In genomic region chr8:70158069-70158853, GRCm38 (mm10) we compare ENCODE assay signal across 8 mouse cellular contexts. TPM values are rescaled to one million over a fixed set of nuclear protein-coding genes. Genes with fewer than 3 reads are reported as not detected.
A peak's percentile ranks its signal among the peaks of the same experiment; 100 is the strongest.
DNase-seq lines count a peak whose midpoint lies in the region; ATAC-seq and TF ChIP-seq lines count a peak whose summit lies in the region.

No protein-coding gene starts in this region.

- peak overlapping the region; percentile 65; the same call in 1 of the 2 replicates for H3K9ac ChIP-seq in heart, embryonic 11.5 days (ENCODE audit: low read depth, low read length)
- peak overlapping the region; percentile 53 for H3K9ac ChIP-seq in kidney, embryonic 15.5 days
- H3K9ac ChIP-seq in liver, postnatal 0 days (replicated peaks) = peak overlapping the region; percentile 47; the same call in 1 of the 2 replicates
- H3K9ac ChIP-seq in neural tube, embryonic 14.5 days (replicated peaks; ENCODE audit: low read depth, low read length) = peak overlapping the region; percentile 56

- H3K9me3 ChIP-seq in heart, embryonic 11.5 days (replicated peaks; ENCODE audit: control insufficient read depth, low read length) = no peaks in the 10 kb centered on the region
- no peaks in the 10 kb centered on the region for H3K9me3 ChIP-seq in kidney, embryonic 15.5 days (replicated peaks)
- no peaks in the 10 kb centered on the region for H3K9me3 ChIP-seq in liver, postnatal 0 days (ENCODE audit: low read length)
- no peaks in the 10 kb centered on the region for H3K9me3 ChIP-seq in neural tube, embryonic 14.5 days (ENCODE audit: control insufficient read depth, low read length)

- peak; percentile 84 for ATAC-seq in heart, embryonic 11.5 days (replicated peaks; ENCODE audit: insufficient number of reproducible peaks, low FRiP score, low TSS enrichment)
- peak; percentile 91 for ATAC-seq in kidney, embryonic 15.5 days (replicated peaks; ENCODE audit: low FRiP score)
- peak; percentile 83 for ATAC-seq in liver, postnatal 0 days
- peak; percentile 94 for ATAC-seq in neural tube, embryonic 14.5 days (ENCODE audit: low read depth)

- H3K4me2 ChIP-seq in heart, embryonic 11.5 days = peak overlapping the region; percentile 72
- peak overlapping the region; percentile 93 for H3K4me2 ChIP-seq in kidney, embryonic 15.5 days
- H3K4me2 ChIP-seq in liver, postnatal 0 days (ENCODE audit: low read depth, low read length) = peak overlapping the region; percentile 85
- peak overlapping the region; percentile 64 for H3K4me2 ChIP-seq in neural tube, embryonic 14.5 days (ENCODE audit: low read depth, low read length)

- no peak for TF ChIP-seq EP300 in liver, postnatal 0 days (IDR thresholded peaks at IDR 0.05; ENCODE audit: low read depth)

- H3K27me3 ChIP-seq in heart, embryonic 11.5 days (ENCODE audit: control insufficient read depth, insufficient read depth, low read length) = peaks cover 21% of the 10 kb centered on the region
- H3K27me3 ChIP-seq in kidney, embryonic 15.5 days = peaks cover 18% of the 10 kb centered on the region
- H3K27me3 ChIP-seq in liver, postnatal 0 days (ENCODE audit: insufficient read depth, low read length) = no peaks in the 10 kb centered on the region
- H3K27me3 ChIP-seq in neural tube, embryonic 14.5 days (ENCODE audit: control insufficient read depth, insufficient read depth, low read length) = no peaks in the 10 kb centered on the region
- no peaks in the 10 kb centered on the region for H3K27me3 ChIP-seq in testis, adult 2 months (ENCODE audit: control insufficient read depth, insufficient read depth, low read length)

- WGBS in heart, embryonic 11.5 days (ENCODE audit: insufficient replicate concordance) = 10% methylated on average over 40 of the region's 40 CpGs
- 13% methylated on average over 40 of the region's 40 CpGs for WGBS in kidney, embryonic 15.5 days
- 7% methylated on average over 40 of the region's 40 CpGs for WGBS in liver, postnatal 0 days (ENCODE audit: insufficient replicate concordance)
- WGBS in neural tube, embryonic 14.5 days = 18% methylated on average over 35 of the region's 40 CpGs

- H3K4me1 ChIP-seq in embryonic fibroblast, embryonic 13.5 days (ENCODE audit: control insufficient read depth, insufficient read depth, low read length) = no peaks in the 10 kb centered on the region
- peaks cover 4% of the 10 kb centered on the region; the same call in 1 of the 2 replicates for H3K4me1 ChIP-seq in heart, embryonic 11.5 days (ENCODE audit: control insufficient read depth, insufficient read depth, low read length)
- peaks cover 9% of the 10 kb centered on the region for H3K4me1 ChIP-seq in kidney, embryonic 15.5 days
- H3K4me1 ChIP-seq in liver, postnatal 0 days (ENCODE audit: insufficient read depth) = peaks cover 14% of the 10 kb centered on the region
- H3K4me1 ChIP-seq in neural tube, embryonic 14.5 days (ENCODE audit: control insufficient read depth, insufficient read depth, low read length) = no peaks in the 10 kb centered on the region
- H3K4me1 ChIP-seq in testis, adult 2 months (ENCODE audit: control insufficient read depth, insufficient read depth, low read length) = peaks cover 5% of the 10 kb centered on the region

- no peak for TF ChIP-seq POLR2A in embryonic fibroblast, embryonic 13.5 days (IDR thresholded peaks at IDR 0.05; ENCODE audit: low read depth, low read length)
- TF ChIP-seq POLR2A in testis, adult 2 months (IDR thresholded peaks at IDR 0.05; ENCODE audit: control insufficient read depth, low read depth, low read length) = no peak

- H3K4me3 ChIP-seq in embryonic fibroblast, embryonic 13.5 days (ENCODE audit: insufficient read depth, low read length) = peak overlapping the region; percentile 27; the same call in 1 of the 2 replicates
- H3K4me3 ChIP-seq in heart, embryonic 11.5 days (ENCODE audit: low read depth, low read length) = peak overlapping the region; percentile 48
- peak overlapping the region; percentile 60 for H3K4me3 ChIP-seq in kidney, embryonic 15.5 days (replicated peaks)
- peak overlapping the region; percentile 54 for H3K4me3 ChIP-seq in liver, postnatal 0 days (ENCODE audit: low read depth, low read length)
- H3K4me3 ChIP-seq in neural tube, embryonic 14.5 days (ENCODE audit: low read depth, low read length) = peak overlapping the region; percentile 39
- H3K4me3 ChIP-seq in testis, adult 2 months (ENCODE audit: control insufficient read depth, low read depth, low read length) = peak overlapping the region; percentile 69

- no peak overlapping the region for H3K27ac ChIP-seq in embryonic fibroblast, embryonic 13.5 days (ENCODE audit: insufficient read depth, low read length)
- H3K27ac ChIP-seq in heart, embryonic 11.5 days (ENCODE audit: low read depth, low read length) = no peak overlapping the region
- no peak overlapping the region for H3K27ac ChIP-seq in kidney, embryonic 15.5 days
- H3K27ac ChIP-seq in liver, postnatal 0 days (ENCODE audit: low read depth) = peak overlapping the region; percentile 22; the same call in 1 of the 2 replicates
- no peak overlapping the region for H3K27ac ChIP-seq in neural tube, embryonic 14.5 days (ENCODE audit: low read depth, low read length)
- no peak overlapping the region for H3K27ac ChIP-seq in testis, adult 2 months (ENCODE audit: control insufficient read depth, insufficient read depth, low read depth, low read length)

- no peak for TF ChIP-seq CTCF in embryonic fibroblast, embryonic 13.5 days (IDR thresholded peaks at IDR 0.05; ENCODE audit: borderline replicate concordance, insufficient read depth, low read length)
- no peak for TF ChIP-seq CTCF in liver, postnatal 0 days (IDR thresholded peaks at IDR 0.05; ENCODE audit: low read depth)
- no peak for TF ChIP-seq CTCF in testis, adult 2 months (IDR thresholded peaks at IDR 0.05; ENCODE audit: control insufficient read depth, insufficient read depth, insufficient replicate concordance, low read depth, low read length)

- no peaks in the 10 kb centered on the region for H3K36me3 ChIP-seq in heart, embryonic 11.5 days (ENCODE audit: control insufficient read depth, insufficient read depth, low read length)
- H3K36me3 ChIP-seq in kidney, embryonic 15.5 days = no peaks in the 10 kb centered on the region
- no peaks in the 10 kb centered on the region for H3K36me3 ChIP-seq in liver, postnatal 0 days (replicated peaks; ENCODE audit: insufficient read depth, low read length)
- no peaks in the 10 kb centered on the region for H3K36me3 ChIP-seq in neural tube, embryonic 14.5 days (ENCODE audit: control insufficient read depth, insufficient read depth, low read length)
- no peaks in the 10 kb centered on the region for H3K36me3 ChIP-seq in testis, adult 2 months (ENCODE audit: control insufficient read depth, insufficient read depth, low read length)

- peak; percentile 88 for DNase-seq in CD4-positive helper T cell, adult 2 months (ENCODE audit: low read depth, low spot score)
- peak; percentile 78 for DNase-seq in adrenal gland, postnatal 14 days
- DNase-seq in liver, postnatal 0 days = peak; percentile 87

RNA-seq across cellular contexts. Expression of gene Tmem161a, which starts 13.9 kb away (rescaled TPM):
- total RNA-seq in adrenal gland, postnatal 14 days (2021) = 48.9 and 50.7 TPM in 2 replicates
- polyA plus RNA-seq in embryonic fibroblast, embryonic 13.5 days (2011; ENCODE audit: insufficient read length, low read depth, missing spikeins) = 66.2 and 84.2 TPM in 2 replicates
- 64.9 and 67.7 TPM in 2 replicates for polyA plus RNA-seq in heart, embryonic 11.5 days (2014; fragmentation: Nextera tagmentation; extraction: Ambion mirVana)
- 71.8 and 76.3 TPM in 2 replicates for polyA plus RNA-seq in kidney, embryonic 15.5 days (2015; fragmentation: Nextera tagmentation; extraction: Ambion mirVana)
- polyA plus RNA-seq in liver, postnatal 0 days (2015; fragmentation: Nextera tagmentation; extraction: Ambion mirVana) = 17.3 and 20.2 TPM in 2 replicates
- 28.3 and 34.8 TPM in 2 replicates for polyA plus RNA-seq in neural tube, embryonic 14.5 days (2014; fragmentation: Nextera tagmentation; extraction: Ambion mirVana)
- 13.4 and 17.7 TPM in 2 replicates for polyA plus RNA-seq in testis, adult 2 months (2012; rRNA removed)

RNA-seq across cellular contexts. Expression of gene Mef2b, which starts 18.8 kb away (rescaled TPM):
- 0.41 and 0.56 TPM in 2 replicates for total RNA-seq in adrenal gland, postnatal 14 days (2021)
- polyA plus RNA-seq in embryonic fibroblast, embryonic 13.5 days (2011; ENCODE audit: insufficient read length, low read depth, missing spikeins) = not detected in 2 replicates
- polyA plus RNA-seq in heart, embryonic 11.5 days (2014; fragmentation: Nextera tagmentation; extraction: Ambion mirVana) = 0.21 and 0.39 TPM in 2 replicates
- polyA plus RNA-seq in kidney, embryonic 15.5 days (2015; fragmentation: Nextera tagmentation; extraction: Ambion mirVana) = 0.17 and 0.29 TPM in 2 replicates
- 0.11 TPM in 1 of 2 replicates, not detected in the other for polyA plus RNA-seq in liver, postnatal 0 days (2015; fragmentation: Nextera tagmentation; extraction: Ambion mirVana)
- polyA plus RNA-seq in neural tube, embryonic 14.5 days (2014; fragmentation: Nextera tagmentation; extraction: Ambion mirVana) = 0.27 and 0.72 TPM in 2 replicates
- polyA plus RNA-seq in testis, adult 2 months (2012; rRNA removed) = 2.6 and 3.7 TPM in 2 replicates

RNA-seq across cellular contexts. Expression of gene Borcs8, which starts 19.0 kb away (rescaled TPM):
- total RNA-seq in adrenal gland, postnatal 14 days (2021) = 49.2 and 50.5 TPM in 2 replicates
- 59.2 and 65.3 TPM in 2 replicates for polyA plus RNA-seq in embryonic fibroblast, embryonic 13.5 days (2011; ENCODE audit: insufficient read length, low read depth, missing spikeins)
- 45.7 and 46.5 TPM in 2 replicates for polyA plus RNA-seq in heart, embryonic 11.5 days (2014; fragmentation: Nextera tagmentation; extraction: Ambion mirVana)
- 45.0 and 47.8 TPM in 2 replicates for polyA plus RNA-seq in kidney, embryonic 15.5 days (2015; fragmentation: Nextera tagmentation; extraction: Ambion mirVana)
- 17.6 and 18.8 TPM in 2 replicates for polyA plus RNA-seq in liver, postnatal 0 days (2015; fragmentation: Nextera tagmentation; extraction: Ambion mirVana)
- polyA plus RNA-seq in neural tube, embryonic 14.5 days (2014; fragmentation: Nextera tagmentation; extraction: Ambion mirVana) = 63.7 and 72.3 TPM in 2 replicates
- polyA plus RNA-seq in testis, adult 2 months (2012; rRNA removed) = 104 and 117 TPM in 2 replicates

RNA-seq across cellular contexts. Expression of gene Rfxank, which starts 19.3 kb away (rescaled TPM):
- 16.9 and 18.8 TPM in 2 replicates for total RNA-seq in adrenal gland, postnatal 14 days (2021)
- 7.4 and 10.1 TPM in 2 replicates for polyA plus RNA-seq in embryonic fibroblast, embryonic 13.5 days (2011; ENCODE audit: insufficient read length, low read depth, missing spikeins)
- 13.2 and 15.1 TPM in 2 replicates for polyA plus RNA-seq in heart, embryonic 11.5 days (2014; fragmentation: Nextera tagmentation; extraction: Ambion mirVana)
- polyA plus RNA-seq in kidney, embryonic 15.5 days (2015; fragmentation: Nextera tagmentation; extraction: Ambion mirVana) = 18.3 and 22.7 TPM in 2 replicates
- polyA plus RNA-seq in liver, postnatal 0 days (2015; fragmentation: Nextera tagmentation; extraction: Ambion mirVana) = 3.6 TPM in 2 replicates
- 9.4 and 12.2 TPM in 2 replicates for polyA plus RNA-seq in neural tube, embryonic 14.5 days (2014; fragmentation: Nextera tagmentation; extraction: Ambion mirVana)
- 19.1 TPM in 2 replicates for polyA plus RNA-seq in testis, adult 2 months (2012; rRNA removed)

RNA-seq across cellular contexts. Expression of gene Nr2c2ap, which starts 27.1 kb away (rescaled TPM):
- 15.0 and 18.4 TPM in 2 replicates for total RNA-seq in adrenal gland, postnatal 14 days (2021)
- polyA plus RNA-seq in embryonic fibroblast, embryonic 13.5 days (2011; ENCODE audit: insufficient read length, low read depth, missing spikeins) = 13.4 and 14.4 TPM in 2 replicates
- polyA plus RNA-seq in heart, embryonic 11.5 days (2014; fragmentation: Nextera tagmentation; extraction: Ambion mirVana) = 17.0 and 23.4 TPM in 2 replicates
- polyA plus RNA-seq in kidney, embryonic 15.5 days (2015; fragmentation: Nextera tagmentation; extraction: Ambion mirVana) = 31.4 and 34.8 TPM in 2 replicates
- 13.5 and 14.9 TPM in 2 replicates for polyA plus RNA-seq in liver, postnatal 0 days (2015; fragmentation: Nextera tagmentation; extraction: Ambion mirVana)
- polyA plus RNA-seq in neural tube, embryonic 14.5 days (2014; fragmentation: Nextera tagmentation; extraction: Ambion mirVana) = 22.9 and 35.3 TPM in 2 replicates
- polyA plus RNA-seq in testis, adult 2 months (2012; rRNA removed) = 3.8 and 4.8 TPM in 2 replicates
